Mouse (Mus musculus) heart, postnatal 0 days (tissue): ENCODE measurements at regions not wholly inside any gene's neighbourhood (a gene's known extent, or its start where the extent isn't known, plus 50 kb on each side); places are given as distances from the start of the nearest gene placed in this dataset.

Source experiments
- ATAC-seq: fragments of 200-750 bp; cut with Nextera tagmentation; 2 replicates; pipeline ENCODE4 v1.8.0; 2017; ENCODE audit warnings: low read depth, moderate number of reproducible peaks, moderate library complexity; ENCODE audit not compliant: insufficient read depth
- DNase-seq: peaks from one replicate; pipeline ENCODE4 v3.0.0-alpha.2; 2016; ENCODE audit warnings: low spot score
- H3K27ac ChIP-seq: fragments of 300-500 bp; sonication (generic); 2 replicates; pipeline ENCODE4 v1.5.1; 2014; ENCODE audit warnings: low read depth, mild to moderate bottlenecking
- H3K27me3 ChIP-seq: fragments of 300-500 bp; sonication (generic); 2 replicates; pipeline ENCODE4 v1.6.1; 2014; ENCODE audit warnings: low read length, mixed read lengths; ENCODE audit not compliant: control insufficient read depth, insufficient read depth
- H3K36me3 ChIP-seq: fragments of 300-500 bp; sonication (generic); replicated peaks from 2 replicates; pipeline ENCODE4 v1.6.1; 2014; ENCODE audit warnings: low read length, mixed read lengths; ENCODE audit not compliant: control insufficient read depth, insufficient read depth
- H3K4me1 ChIP-seq: fragments of 300-500 bp; sonication (generic); 2 replicates; pipeline ENCODE4 v1.6.1; 2014; ENCODE audit warnings: antibody characterized with exemption; ENCODE audit not compliant: control insufficient read depth, insufficient read depth
- H3K4me2 ChIP-seq: fragments of 300-500 bp; sonication (generic); 2 replicates; pipeline ENCODE4 v1.6.1; 2014; ENCODE audit warnings: low read depth, mild to moderate bottlenecking, low read length, moderate library complexity
- H3K4me3 ChIP-seq: fragments of 300-500 bp; sonication (generic); 2 replicates; pipeline ENCODE4 v1.5.1; 2014; ENCODE audit warnings: low read depth, low read length
- H3K9ac ChIP-seq: fragments of 300-500 bp; sonication (generic); replicated peaks from 2 replicates; pipeline ENCODE4 v1.6.1; 2014; ENCODE audit warnings: low read depth, low read length, mixed read lengths
- H3K9me3 ChIP-seq: fragments of 300-500 bp; sonication (generic); replicated peaks from 2 replicates; pipeline ENCODE4 v1.6.1; 2016; ENCODE audit warnings: low read length; ENCODE audit not compliant: control insufficient read depth
- CTCF ChIP-seq: IDR thresholded peaks from 2 replicates; pipeline ENCODE4 v1.5.1; 2016; ENCODE audit warnings: antibody characterized with exemption, control low read depth, low read depth
- EP300 ChIP-seq: IDR thresholded peaks from 2 replicates; pipeline ENCODE4 v1.6.1; 2016; ENCODE audit warnings: antibody characterized with exemption, low read depth
- WGBS: fragments of 180-500 bp; shearing (Covaris S2); extraction: QIAGEN DNeasy Blood & Tissue Kit; methylation state at CpG from one replicate; pipeline ENCODE4 v1.1.7; 2014; 5-methylcytosine and 5-hydroxymethylcytosine counted together

DNA sequence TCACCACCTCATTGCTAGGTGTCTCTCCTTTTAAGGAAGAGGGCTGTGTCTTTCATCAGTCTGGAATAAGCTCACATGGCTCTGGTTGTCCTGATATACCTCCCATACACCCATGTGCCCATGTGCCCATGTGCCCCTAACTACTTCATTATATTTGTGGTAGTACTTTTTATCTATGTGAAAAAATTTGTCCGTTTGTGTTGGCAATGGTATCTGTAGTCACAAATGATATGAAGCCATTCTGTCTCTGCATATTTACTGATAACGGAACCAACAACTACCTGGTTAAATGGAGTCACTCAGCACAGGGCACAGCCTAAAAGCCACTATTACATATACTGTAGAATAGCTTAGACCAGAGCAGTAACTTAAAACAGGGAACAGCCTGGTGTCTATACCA lies 54.6 kb upstream of the Atp11b start:
- DNase-seq (no peak), ATAC-seq (no peak)
- TF ChIP-seq EP300 (no peak), CTCF (no peak)
- H3K36me3 ChIP-seq: no peaks in the 10 kb centered on the region
- no peak overlapping the region for H3K27ac ChIP-seq
- no peak overlapping the region for H3K9ac ChIP-seq
- 68% methylated on average over 2 of the region's 2 CpGs for WGBS
- no peaks in the 10 kb centered on the region for H3K4me1 ChIP-seq
- no peak overlapping the region for H3K4me3 ChIP-seq
- H3K27me3 ChIP-seq: no peaks in the 10 kb centered on the region
- no peak overlapping the region for H3K4me2 ChIP-seq
- H3K9me3 ChIP-seq: no peaks in the 10 kb centered on the region

DNA sequence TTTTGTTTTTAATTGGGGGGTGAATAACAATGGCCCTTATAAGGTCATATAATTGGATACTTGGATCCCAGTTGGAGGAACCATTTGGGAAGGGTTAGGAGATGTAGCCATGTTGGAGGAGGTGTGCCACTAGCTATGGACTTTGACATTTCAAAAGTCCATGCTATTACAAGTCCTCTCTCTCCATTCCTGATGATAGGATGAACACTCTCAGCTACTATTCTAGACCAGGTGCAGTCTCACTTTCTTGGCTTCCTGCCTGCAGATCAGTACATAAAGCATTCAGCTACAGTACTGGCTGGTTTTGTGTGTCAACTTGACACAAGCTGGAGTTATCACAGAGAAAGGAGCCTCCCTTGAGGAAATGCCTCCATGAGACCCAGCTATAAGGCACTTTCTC lies 53.9 kb upstream of the Atp11b start:
- Histone ChIP-seq H3K9ac (no peak overlapping the region), H3K4me2 (no peak overlapping the region), H3K27me3 (no peaks in the 10 kb centered on the region), H3K9me3 (no peaks in the 10 kb centered on the region), H3K27ac (no peak overlapping the region), H3K36me3 (no peaks in the 10 kb centered on the region), H3K4me1 (no peaks in the 10 kb centered on the region), H3K4me3 (no peak overlapping the region)
- DNase-seq: no peak
- ATAC-seq: no peak
- TF ChIP-seq CTCF (no peak), EP300 (no peak)

DNA sequence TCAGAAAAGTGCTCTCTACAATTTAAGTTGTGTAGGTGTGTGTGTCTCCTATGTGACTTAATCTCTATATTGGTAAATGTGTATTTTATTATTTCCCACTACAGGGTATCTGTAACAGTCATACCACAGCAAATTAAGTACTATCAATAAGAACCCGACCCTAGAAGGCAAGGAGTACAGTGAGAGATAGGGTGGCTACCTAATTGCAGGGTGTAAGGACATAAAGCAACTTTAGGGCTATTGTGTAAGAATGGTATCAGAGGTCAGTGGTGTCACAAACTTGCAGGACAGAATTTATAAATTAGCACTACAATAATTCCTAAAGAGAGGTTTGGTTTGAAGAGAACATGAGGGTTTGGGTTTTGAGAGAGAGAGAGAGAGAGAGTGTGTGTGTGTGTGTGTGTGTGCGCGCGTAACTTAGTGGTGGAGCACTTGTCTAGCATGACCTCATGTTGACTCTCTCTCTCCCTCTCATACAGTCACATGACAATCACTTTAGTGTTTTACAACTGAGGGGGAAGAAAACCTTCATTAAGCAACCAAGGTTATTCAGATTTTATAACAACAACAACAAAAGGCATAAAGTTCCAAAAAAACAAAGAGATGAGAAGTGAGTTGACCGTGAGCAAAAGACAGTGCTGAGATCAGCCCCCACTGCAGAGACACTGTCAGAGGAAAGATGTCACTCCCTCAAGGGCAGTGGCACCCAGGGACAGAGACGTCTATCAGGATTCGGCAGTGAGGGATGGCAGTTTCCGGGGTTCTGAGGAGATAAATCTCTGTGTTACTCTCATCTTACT lies 50.2 kb upstream of the Atp11b start:
- H3K9me3 ChIP-seq: no peaks in the 10 kb centered on the region
- no peak for ATAC-seq
- no peak overlapping the region for H3K27ac ChIP-seq
- H3K36me3 ChIP-seq: no peaks in the 10 kb centered on the region
- no peak overlapping the region for H3K4me3 ChIP-seq
- H3K4me2 ChIP-seq: no peak overlapping the region
- no peak for TF ChIP-seq CTCF
- no peak for TF ChIP-seq EP300
- no peak for DNase-seq
- H3K9ac ChIP-seq: no peak overlapping the region
- 61% methylated on average over 8 of the region's 8 CpGs for WGBS
- H3K4me1 ChIP-seq: no peaks in the 10 kb centered on the region
- H3K27me3 ChIP-seq: no peaks in the 10 kb centered on the region
